Mouse (Mus musculus) myocyte (in vitro differentiated cells): Measurements from ENCODE around the gene Acot11. TPM values are rescaled to one million over a fixed set of nuclear protein-coding genes. Genes with fewer than 3 reads are reported as not detected.
A peak's percentile ranks its signal among the peaks of the same experiment; 100 is the strongest.
"Not testable (repeated sequence)": the region's sequence is repeated elsewhere in the genome, so short reads cannot be mapped to it uniquely, and the experiment has no call there.

ENCODE experiments used
- H3K27me3 ChIP-seq: one replicate; pipeline ENCODE4 v1.6.1; 2011; ENCODE audit not compliant: control insufficient read depth, insufficient read depth, insufficient read length
- H3K36me3 ChIP-seq: one replicate; pipeline ENCODE4 v1.6.1; 2011; ENCODE audit not compliant: control insufficient read depth, insufficient read depth
- H3K4me2 ChIP-seq: one replicate; pipeline ENCODE4 v1.6.1; 2011; ENCODE audit warnings: low read depth, control low read depth
- H3K4me3 ChIP-seq: one replicate; pipeline ENCODE4 v1.5.1; 2011; ENCODE audit warnings: mild to moderate bottlenecking, control low read depth, moderate library complexity
- H3K79me2 ChIP-seq: one replicate; pipeline ENCODE4 v1.6.1; 2011; ENCODE audit not compliant: control insufficient read depth, insufficient read depth
- H3ac ChIP-seq: one replicate; pipeline ENCODE4 v1.6.1; 2011; ENCODE audit not compliant: control insufficient read depth, insufficient read length
- CEBPB ChIP-seq: IDR thresholded peaks from 2 replicates; pipeline ENCODE4 v1.6.1; 2011; ENCODE audit warnings: mild to moderate bottlenecking, moderate library complexity; ENCODE audit not compliant: poor library complexity, insufficient read depth, severe bottlenecking
- E2F4 ChIP-seq: IDR thresholded peaks from one replicate; pipeline ENCODE4 v1.6.1; 2011; ENCODE audit warnings: mild to moderate bottlenecking, control low read depth, moderate library complexity; ENCODE audit not compliant: insufficient read depth
- MAX ChIP-seq: IDR thresholded peaks from one replicate; pipeline ENCODE4 v1.6.1; 2011; ENCODE audit warnings: low read depth, mild to moderate bottlenecking, control low read depth
- MYOD1 ChIP-seq, 3 experiments: IDR thresholded peaks; one replicate each; pipeline ENCODE4 v1.6.1; 2011; ENCODE audit warnings: control low read depth in 2 of 3, low read depth in 2 of 3, mild to moderate bottlenecking in 2 of 3, moderate library complexity in 1 of 3; ENCODE audit not compliant: insufficient read length in 2 of 3, control insufficient read depth in 1 of 3
- MYOG ChIP-seq, 3 experiments: IDR thresholded peaks; one replicate each; pipeline ENCODE4 v1.6.1; 2011; ENCODE audit warnings: control low read depth in 2 of 3, low read depth in 2 of 3, mild to moderate bottlenecking in 2 of 3; ENCODE audit not compliant: insufficient read length in 2 of 3, control insufficient read depth in 1 of 3, insufficient read depth in 1 of 3
- POLR2A ChIP-seq: IDR thresholded peaks from one replicate; pipeline ENCODE4 v1.6.1; 2011; ENCODE audit warnings: low read depth, mild to moderate bottlenecking, control low read depth, moderate library complexity; ENCODE audit not compliant: insufficient read length
- POLR2AphosphoS2 ChIP-seq: IDR thresholded peaks from one replicate; pipeline ENCODE4 v1.6.1; 2011; ENCODE audit warnings: low read depth, control low read depth; ENCODE audit not compliant: insufficient read length
- REST ChIP-seq: IDR thresholded peaks from one replicate; pipeline ENCODE4 v1.6.1; 2011; ENCODE audit warnings: mild to moderate bottlenecking, control low read depth, moderate library complexity; ENCODE audit not compliant: insufficient read depth, insufficient read length
- SRF ChIP-seq: IDR thresholded peaks from one replicate; pipeline ENCODE4 v1.6.1; 2011; ENCODE audit warnings: low read depth; ENCODE audit not compliant: control insufficient read depth, insufficient read length
- TCF12 ChIP-seq: IDR thresholded peaks from one replicate; pipeline ENCODE4 v1.6.1; 2011; ENCODE audit warnings: mild to moderate bottlenecking, control low read depth; ENCODE audit not compliant: poor library complexity, insufficient read depth, severe bottlenecking
- TCF3 ChIP-seq: IDR thresholded peaks from one replicate; pipeline ENCODE4 v1.6.1; 2011; ENCODE audit warnings: low read depth, control low read depth; ENCODE audit not compliant: insufficient read length
- USF1 ChIP-seq: IDR thresholded peaks from one replicate; pipeline ENCODE4 v1.6.1; 2011; ENCODE audit warnings: low read depth, mild to moderate bottlenecking, control low read depth, moderate library complexity
- polyA plus RNA-seq: library from polyadenylated mRNA; unstranded; fragments of >200 nt; fragmentation: generic; extraction: Trizol; gene quantifications from one replicate; pipeline ENCODE4 v1.2.1, GENCODE M21; 2012; ENCODE audit warnings: missing spikeins

Gene Acot11
- polyA plus RNA-seq, 1 experiment = 1.9 TPM

DNA sequence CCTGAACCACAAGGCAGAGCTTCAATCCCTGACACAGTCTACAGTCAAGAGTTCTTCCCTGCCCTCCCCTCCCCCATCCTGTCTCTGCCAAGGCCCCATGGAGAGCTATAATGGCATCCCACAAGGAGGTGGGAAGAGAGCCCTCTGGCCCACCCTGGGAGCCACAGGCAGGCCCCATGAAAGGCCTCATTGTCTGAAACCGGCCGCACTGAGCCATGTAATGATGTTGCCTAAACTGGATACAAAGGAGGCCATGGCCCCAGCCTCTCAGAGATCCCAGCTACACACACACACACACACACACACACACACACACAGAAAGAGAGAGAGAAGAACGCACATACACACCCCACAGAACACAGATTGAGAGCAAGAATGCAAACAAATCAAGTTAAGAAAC lies 24.8 kb downstream of the Acot11 start:
- Histone ChIP-seq H3ac (no peak overlapping the region), H3K4me2 (no peak overlapping the region), H3K4me3 (no peak overlapping the region), H3K79me2 (no peaks in the 10 kb centered on the region), H3K27me3 (no peaks in the 10 kb centered on the region), H3K36me3 (no peaks in the 10 kb centered on the region)
- TF ChIP-seq SRF = no peak
- TF ChIP-seq TCF12 = no peak
- TF ChIP-seq CEBPB = no peak
- TF ChIP-seq USF1 = no peak
- TF ChIP-seq POLR2A = no peak
- TF ChIP-seq MAX = no peak
- TF ChIP-seq TCF3 = no peak
- TF ChIP-seq REST = no peak
- TF ChIP-seq POLR2AphosphoS2 = no peak
- TF ChIP-seq MYOD1 (IDR thresholded peaks at IDR 0.05; ENCODE audit: control insufficient read depth in 1 of 3, insufficient read length in 2 of 3, low read depth in 2 of 3) = no peak
- no peak for TF ChIP-seq E2F4

DNA sequence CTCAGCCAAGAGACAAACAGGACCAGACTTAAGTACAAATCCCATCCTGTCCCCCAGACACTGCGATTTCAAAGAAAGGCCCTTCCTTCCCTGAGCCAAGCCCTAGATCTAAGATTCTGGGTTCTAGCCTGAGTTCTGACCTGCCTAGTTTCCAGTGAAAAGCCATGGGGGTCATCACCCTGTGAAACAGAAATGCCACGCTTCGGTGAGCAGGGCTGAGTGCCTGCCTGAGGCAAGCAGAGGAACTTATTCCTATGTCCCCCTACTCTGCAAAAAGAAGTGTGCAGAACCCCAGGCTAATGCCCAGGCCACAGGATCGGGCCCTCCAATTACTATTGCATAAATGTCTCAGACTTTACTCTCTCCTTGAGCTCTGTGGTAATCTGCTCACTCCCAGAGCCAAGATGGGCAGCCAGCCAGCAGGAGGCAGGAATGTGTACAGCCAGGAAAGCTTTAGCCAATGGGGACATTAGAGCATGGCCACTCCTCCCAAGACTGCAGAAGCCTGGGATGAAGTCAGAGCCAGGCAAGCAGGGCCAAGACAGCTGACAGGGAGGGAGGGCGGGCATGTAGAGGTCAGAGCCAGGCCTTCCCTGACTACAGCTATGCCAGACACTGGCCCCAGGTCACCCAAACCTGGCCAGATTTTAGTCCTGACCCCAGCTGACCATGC lies 26.5 kb downstream of the Acot11 start:
- Histone ChIP-seq H3ac (no peak overlapping the region), H3K79me2 (no peaks in the 10 kb centered on the region), H3K4me3 (no peak overlapping the region), H3K36me3 (no peaks in the 10 kb centered on the region), H3K4me2 (peak overlapping the region; percentile 53), H3K27me3 (no peaks in the 10 kb centered on the region)
- TF ChIP-seq SRF (no peak), POLR2A (peak; percentile 60), MYOG (IDR thresholded peaks at IDR 0.05; ENCODE audit: control insufficient read depth in 1 of 3, insufficient read depth in 1 of 3, insufficient read length in 2 of 3, low read depth in 2 of 3) (peak in 2 of 3 experiments; percentile 57 to 81), REST (no peak), MYOD1 (IDR thresholded peaks at IDR 0.05; ENCODE audit: control insufficient read depth in 1 of 3, insufficient read length in 2 of 3, low read depth in 2 of 3) (peak; percentile 6 to 66 (median 65))

DNA sequence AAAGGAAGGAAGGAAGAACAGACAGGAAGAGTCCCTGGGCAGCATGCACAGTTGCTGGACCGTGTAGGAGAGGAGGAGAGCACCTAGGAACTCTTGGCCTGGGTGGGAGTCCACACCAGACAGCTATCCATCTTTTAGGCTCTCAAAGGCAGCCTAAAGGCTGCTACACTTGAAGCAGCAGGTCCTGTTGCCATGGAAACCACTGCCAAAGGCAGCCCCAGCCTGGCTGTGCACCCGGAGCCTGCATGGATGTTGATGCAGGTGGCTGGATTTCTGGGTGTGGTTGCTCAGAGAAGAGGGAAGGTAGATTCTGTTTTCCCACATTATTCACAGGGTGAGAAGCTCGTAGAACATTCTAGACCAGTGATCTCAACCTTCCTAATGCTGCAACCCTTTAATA lies 27.8 kb downstream of the Acot11 start:
- TF ChIP-seq POLR2AphosphoS2 (no peak), E2F4 (no peak), REST (no peak), TCF3 (no peak), MAX (no peak), SRF (no peak)
- no peak overlapping the region for H3K4me3 ChIP-seq
- H3K27me3 ChIP-seq = no peaks in the 10 kb centered on the region
- H3K4me2 ChIP-seq = no peak overlapping the region
- no peak overlapping the region for H3ac ChIP-seq
- H3K79me2 ChIP-seq = no peaks in the 10 kb centered on the region
- no peaks in the 10 kb centered on the region for H3K36me3 ChIP-seq

DNA sequence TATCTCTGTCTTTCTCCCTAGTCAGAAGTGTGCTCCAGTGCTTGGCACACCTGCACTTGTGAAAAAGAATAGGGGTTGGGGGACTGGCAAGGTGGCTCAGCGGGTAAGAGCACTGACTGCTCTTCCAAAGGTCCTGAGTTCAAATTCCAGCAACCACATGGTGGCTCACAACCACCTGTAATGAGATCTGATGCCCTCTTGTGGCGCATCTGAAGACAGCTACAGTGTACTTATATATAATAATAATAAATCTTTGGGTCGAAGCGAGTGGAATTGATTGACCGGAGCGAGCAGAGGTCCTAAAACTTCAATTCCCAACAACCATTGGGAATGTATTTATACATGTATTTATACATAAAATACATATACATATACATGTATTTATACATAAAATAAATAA lies 29.0 kb downstream of the Acot11 start:
- not testable (repeated sequence) for H3K27me3 ChIP-seq, H3K36me3 ChIP-seq, H3ac ChIP-seq, H3K4me3 ChIP-seq, H3K79me2 ChIP-seq, H3K4me2 ChIP-seq

DNA sequence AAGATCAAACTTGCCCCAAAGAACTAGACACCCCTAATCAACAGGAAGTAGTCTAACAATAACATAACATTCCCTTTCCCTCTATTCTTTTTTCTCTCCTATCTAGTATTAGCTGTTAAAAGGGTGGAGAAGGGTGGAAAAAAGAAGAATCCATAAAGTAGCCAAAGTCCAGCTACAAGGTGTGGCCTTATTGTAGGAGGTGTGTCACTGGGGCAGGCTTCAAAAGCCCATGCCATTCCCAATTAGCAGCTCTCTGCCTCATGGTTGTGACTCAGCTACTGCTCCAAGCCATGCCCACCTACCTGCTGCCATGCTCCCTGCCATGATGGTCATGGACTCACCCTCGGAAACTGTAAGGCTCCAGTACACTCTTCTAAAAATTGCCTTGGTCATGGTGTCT lies 32.2 kb downstream of the Acot11 start:
- TF ChIP-seq POLR2AphosphoS2 (no peak), USF1 (no peak), MYOG (IDR thresholded peaks at IDR 0.05; ENCODE audit: control insufficient read depth in 1 of 3, insufficient read depth in 1 of 3, insufficient read length in 2 of 3, low read depth in 2 of 3) (no peak), E2F4 (no peak), POLR2A (no peak), SRF (no peak), MYOD1 (IDR thresholded peaks at IDR 0.05; ENCODE audit: control insufficient read depth in 1 of 3, insufficient read length in 2 of 3, low read depth in 2 of 3) (no peak), CEBPB (no peak), TCF3 (no peak), REST (no peak)

DNA sequence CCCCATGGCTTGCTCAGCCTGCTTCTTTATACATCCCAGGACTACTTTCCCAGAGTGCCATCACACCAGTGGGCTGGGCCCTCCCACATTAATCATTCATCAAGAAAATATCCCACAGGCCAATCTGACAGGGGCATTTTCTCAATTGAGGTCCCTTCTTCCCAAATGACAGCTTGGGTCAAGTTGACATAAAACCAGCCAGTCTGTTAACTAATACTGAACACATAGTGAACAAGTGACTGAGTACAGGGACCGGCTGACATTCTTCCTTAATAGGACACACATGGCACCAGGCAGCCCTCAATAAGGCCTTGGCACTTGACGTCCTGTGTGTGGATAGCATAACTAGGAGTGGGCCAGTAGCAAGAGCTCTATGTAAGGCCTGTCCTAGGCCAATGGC lies 35.5 kb downstream of the Acot11 start:
- no peak overlapping the region for H3ac ChIP-seq
- H3K4me2 ChIP-seq = no peak overlapping the region
- peaks cover 8% of the 10 kb centered on the region for H3K27me3 ChIP-seq
- no peak for TF ChIP-seq SRF
- TF ChIP-seq CEBPB = no peak
- TF ChIP-seq E2F4 = no peak
- TF ChIP-seq POLR2AphosphoS2 = no peak
- TF ChIP-seq MAX = no peak
- TF ChIP-seq TCF3 = no peak
- no peak for TF ChIP-seq REST
- no peak for TF ChIP-seq USF1
- TF ChIP-seq POLR2A = no peak
- no peak for TF ChIP-seq MYOG (IDR thresholded peaks at IDR 0.05; ENCODE audit: control insufficient read depth in 1 of 3, insufficient read depth in 1 of 3, insufficient read length in 2 of 3, low read depth in 2 of 3)
- no peak for TF ChIP-seq TCF12
- no peak for TF ChIP-seq MYOD1 (IDR thresholded peaks at IDR 0.05; ENCODE audit: control insufficient read depth in 1 of 3, insufficient read length in 2 of 3, low read depth in 2 of 3)
- H3K79me2 ChIP-seq = no peaks in the 10 kb centered on the region
- H3K4me3 ChIP-seq = no peak overlapping the region
- H3K36me3 ChIP-seq = no peaks in the 10 kb centered on the region

More for the DNA sequence above, 32.2 kb downstream of the Acot11 start:
- H3K27me3 ChIP-seq = peaks cover 8% of the 10 kb centered on the region
- H3K4me3 ChIP-seq = no peak overlapping the region
- no peaks in the 10 kb centered on the region for H3K79me2 ChIP-seq
- no peaks in the 10 kb centered on the region for H3K36me3 ChIP-seq
- no peak overlapping the region for H3ac ChIP-seq
- H3K4me2 ChIP-seq = no peak overlapping the region
